Mouse (Mus musculus) left cerebral cortex, adult 18-20 months (tissue): ENCODE measurements at regions not wholly inside any gene's neighbourhood (a gene's known extent, or its start where the extent isn't known, plus 50 kb on each side); places are given as distances from the start of the nearest gene placed in this dataset.

Experiments
- DNase-seq, 2 experiments: peaks; one replicate each; pipeline ENCODE4 v3.0.0; 2021 to 2022; ENCODE audit warnings: low spot score in 2 of 2, mixed read lengths in 1 of 2

DNA sequence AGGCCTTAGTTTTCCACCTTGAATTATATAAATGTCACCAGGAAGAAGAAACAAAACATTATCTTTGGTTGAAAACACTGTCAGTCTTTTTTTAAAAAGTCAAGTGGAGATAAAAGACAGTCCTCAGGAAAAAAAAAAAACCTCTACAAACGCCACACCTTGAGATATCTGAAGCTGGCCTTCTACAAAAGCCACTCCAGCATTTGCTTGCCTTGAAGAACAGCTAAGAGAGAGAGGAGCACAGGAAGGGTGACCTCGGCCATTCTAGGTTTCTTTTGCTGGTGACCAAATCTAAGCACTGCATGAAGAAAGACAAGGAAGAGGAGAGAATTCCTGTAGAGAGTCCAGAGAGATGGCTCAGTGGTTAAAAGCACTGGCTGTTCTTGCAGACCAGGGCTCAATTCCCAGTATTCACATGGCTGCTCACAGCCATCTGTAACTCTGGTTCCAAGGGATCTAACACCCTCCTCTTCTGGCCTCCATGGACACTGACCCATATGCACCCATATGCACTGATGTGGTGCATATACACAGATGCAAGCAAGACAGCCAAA lies 90.5 kb downstream of the Tomm20 start:
- no peak for DNase-seq

DNA sequence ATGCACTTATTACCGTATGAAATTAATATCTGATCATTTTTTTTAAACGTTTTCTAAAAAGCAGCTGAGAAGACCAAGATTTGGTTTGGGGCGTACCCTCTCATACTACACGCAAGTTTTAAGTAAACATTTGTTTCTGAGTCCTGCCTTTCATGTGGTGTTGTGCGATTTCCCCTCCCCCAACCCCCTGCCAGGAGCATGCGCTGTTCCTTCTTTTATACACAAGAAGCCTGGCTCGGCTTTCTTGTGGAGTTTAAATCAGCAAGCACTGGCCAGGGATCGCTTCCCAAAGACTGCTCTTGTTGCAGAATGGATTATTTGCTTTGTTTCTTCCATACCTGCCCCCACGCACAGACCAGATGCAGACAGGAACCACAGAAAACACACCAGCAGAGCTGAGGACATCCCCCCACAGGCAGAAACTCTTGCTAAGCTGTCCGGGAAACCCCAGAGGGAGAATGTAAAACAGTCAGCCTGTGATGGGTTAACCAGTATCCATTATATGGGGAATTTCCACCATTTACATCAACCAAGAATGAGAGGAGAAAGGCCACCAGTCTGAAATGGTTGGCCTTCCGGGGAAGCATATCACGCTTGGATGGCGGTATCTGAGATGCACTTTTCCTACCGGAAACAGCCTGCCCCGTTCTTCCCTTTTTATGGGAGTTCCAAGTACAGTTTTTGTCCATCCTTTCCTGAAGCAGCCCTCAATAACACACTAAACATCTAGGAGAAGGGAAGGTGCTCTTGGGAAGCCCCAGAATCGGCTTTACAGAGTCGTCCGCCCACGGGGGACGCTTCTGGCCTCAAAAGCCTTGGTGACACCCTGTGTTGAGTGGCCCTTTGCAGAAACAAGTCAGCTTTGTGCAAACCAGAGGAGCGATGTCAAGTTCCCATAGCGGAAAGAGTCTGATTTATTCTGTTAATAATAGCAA lies 91.3 kb downstream of the Tomm20 start:
- DNase-seq: no peak

DNA sequence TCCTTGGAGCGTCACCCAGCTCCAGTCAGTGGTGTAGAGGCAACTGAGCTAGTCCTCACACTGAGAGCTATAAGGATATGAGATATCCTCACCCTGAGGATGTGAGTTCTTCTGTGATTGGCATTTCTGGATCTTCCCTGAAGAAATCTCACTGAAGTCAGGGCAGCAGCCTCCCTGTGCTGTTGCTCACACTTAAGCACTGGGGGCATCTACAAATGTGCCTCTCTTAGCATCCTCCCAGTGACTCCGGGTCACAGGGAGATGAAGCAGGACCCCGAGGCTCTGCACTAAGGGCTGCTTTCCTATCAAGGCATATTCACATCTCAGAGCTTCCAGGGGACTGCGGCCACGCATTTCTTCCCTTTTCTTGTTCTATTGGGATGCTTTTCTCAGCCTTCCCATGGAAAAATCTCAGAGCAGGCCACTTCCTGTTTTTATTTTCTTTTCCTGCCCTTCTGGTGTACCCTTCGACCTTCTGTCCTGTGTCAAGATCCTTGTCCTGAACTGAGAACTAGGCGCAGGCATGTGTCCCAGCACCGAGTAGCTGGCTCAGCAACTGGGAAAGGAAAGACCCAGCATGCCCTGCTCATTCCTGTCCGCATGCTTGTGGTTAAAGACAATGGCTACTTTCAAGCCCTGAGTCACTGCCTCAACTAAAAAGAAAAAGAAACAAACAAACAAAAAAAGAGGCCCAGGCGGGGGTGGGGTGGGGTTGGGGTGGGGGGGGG lies 92.8 kb downstream of the Tomm20 start:
- no peak for DNase-seq

DNA sequence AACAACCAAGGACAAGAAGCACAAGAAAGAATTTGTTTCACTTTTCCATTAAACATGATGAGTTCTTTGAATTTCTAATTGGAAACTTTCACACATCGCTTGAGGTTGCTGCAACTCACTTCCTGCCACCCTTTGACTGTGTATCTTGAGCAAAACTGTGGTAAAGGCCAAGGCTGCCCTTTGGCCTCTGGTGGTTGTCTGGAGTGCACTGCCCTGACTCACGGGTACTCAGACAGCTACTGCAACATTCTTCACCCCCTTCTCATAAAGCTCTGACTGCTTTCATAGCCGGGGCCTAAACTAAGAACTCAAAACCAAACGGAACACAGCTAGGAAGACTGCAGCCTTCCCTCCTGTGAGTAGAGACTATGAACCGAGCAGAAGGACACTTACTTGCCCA lies 93.5 kb downstream of the Tomm20 start:
- DNase-seq: no peak

DNA sequence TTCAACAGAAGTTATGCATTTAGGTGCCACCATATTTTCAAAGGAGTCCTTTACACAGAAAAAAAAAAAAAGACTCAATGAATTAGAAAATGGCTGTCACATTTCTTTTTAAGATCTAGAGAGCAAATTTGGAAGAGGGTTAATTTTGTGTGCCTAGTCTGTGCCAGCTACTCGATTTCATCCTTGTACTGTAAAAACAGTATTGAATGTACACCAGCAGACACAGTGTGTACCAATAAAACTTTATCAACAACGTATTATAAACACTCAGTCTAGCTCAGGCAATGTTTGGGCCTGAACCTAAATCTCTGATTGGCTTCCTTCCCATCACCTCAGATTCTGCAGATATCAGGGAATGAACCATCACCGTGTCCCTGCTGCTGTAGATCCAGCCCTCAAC lies 93.9 kb downstream of the Tomm20 start:
- DNase-seq: no peak

DNA sequence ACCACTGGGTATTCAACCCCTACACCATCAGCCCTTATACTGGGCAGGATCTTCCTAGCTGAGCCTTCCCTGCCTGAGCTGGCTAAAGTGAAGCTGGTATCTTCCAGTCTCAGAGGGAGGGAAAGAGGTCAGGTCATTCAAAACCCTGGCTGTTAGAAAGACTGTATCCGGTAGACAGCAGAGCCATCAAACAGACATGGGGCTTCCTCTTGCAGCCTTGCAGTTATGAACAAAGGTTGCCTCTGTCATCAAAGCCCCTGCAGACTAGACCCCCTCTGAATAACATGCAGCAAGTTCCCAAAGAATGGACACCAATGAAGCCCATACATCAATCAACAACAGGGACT lies 95.5 kb downstream of the Tomm20 start:
- no peak for DNase-seq

DNA sequence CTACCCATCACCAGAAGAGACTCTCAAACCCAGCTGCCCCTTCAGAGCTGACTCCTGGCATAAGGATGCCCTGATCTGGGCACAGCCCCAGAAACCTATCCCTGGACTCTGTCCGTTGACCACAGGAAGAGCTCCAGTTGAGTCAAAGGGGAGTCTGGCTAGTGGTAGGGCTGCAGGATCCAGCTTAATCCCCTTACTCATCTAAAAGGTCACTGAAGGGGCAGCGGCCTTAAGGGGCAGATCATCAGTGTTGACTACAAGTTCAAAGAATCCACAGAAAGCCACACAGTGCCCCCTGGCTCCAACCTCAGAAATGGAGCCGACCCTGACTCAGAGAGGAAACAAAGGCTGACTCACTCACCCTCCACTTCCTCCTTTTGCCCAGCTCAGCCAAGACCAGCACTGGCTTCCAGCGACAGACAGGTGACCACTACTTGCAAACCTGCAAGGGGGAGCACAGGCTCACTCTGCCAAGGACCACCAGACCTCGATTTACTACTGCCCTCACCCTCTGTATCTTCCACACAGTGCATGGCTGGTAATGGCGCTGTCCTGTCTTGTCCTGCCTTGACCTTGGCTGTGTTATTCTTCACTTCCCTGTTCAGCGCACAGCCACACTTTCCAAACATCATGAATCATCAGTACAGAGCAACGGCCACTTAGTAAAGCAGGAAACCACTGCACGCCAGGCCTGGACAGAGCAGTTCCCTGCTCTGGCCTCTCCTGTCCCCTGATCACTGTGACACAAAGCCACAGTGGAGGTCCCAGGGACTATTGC lies 96.0 kb downstream of the Tomm20 start:
- DNase-seq: no peak

DNA sequence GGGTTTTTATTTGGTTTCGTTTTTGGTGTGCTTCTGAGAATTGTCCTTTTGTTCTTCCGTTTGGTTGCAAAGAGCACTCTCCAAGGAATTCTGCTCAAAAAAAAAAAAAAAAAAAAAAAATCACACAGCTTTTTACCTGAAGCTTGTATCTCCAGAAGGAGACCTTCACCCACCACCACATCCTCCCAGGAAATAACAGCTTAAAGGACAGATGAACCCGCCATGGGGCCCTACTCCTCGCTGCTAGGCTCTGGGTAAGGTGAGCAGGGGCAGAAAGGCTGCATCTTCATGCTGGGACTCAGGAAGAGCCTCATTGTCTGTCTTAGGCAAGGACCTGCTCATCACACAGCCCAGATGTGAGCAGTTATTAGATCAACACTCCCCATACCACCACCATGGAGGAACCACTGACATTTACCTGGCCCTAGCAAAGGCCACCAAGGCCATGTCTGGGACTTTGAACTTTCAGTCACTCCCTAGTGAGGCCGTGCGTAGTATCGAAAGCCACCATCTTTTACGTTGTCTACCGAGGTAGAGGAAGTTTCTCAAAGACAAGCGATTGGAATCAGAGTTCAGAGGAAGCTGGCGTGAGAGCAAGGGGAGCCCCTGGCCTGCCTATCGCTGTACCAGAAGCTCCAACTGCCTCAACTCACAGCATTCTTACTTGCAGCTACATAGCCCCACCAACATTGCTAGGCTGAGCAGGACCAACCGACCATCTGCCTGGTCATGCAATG lies 97.1 kb downstream of the Tomm20 start:
- no peak for DNase-seq

DNA sequence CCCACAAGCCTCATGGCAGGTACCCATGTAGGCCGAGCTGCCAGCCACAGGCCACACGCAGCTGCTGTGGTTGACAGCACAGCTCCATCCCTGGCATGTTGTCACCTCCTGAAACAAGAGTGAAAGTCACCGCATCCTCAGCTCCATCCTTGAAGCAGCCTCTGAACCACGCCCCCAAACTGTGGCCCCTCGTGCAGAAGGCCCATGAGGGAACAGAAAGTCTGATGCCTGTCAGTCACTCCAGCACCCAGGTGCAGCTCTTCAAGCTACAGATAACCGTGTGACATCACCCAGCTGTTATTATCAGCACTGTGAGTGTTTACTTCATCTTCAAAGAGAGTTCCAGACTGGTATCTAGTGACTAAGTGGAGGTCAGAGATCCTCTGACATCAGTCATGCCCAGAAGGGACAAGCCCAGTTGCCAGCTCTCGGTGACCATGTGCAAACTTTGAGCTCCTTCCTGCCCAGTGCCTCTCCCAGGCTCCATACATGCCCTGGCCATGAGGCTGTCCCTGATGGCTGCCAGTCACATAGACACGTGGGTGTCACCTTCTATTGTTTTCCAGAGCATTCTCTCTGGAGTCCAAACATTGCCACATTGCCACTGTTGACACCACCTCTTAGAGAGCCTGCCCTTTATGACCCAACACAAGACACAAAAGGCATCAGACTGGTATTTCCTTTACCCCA lies 97.8 kb downstream of the Tomm20 start:
- DNase-seq: no peak

DNA sequence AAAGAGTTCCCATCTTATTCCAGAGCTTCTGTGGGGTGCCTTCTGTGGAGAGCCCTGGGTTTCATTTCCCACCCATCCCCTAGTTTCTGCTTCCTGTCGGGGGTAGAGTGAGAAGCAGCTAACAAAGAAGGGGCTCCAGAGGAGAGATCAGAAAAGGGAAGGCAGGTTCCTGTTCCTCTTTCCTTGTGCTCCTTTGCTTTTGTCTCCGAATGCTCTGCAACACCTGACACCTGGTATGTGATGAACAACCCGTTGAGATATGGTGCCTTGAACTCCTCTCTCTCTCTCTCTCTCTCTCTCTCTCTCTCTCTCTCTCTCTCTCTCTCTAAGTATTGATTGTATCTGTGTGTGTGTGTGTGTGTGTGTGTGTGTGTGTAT lies 99.5 kb downstream of the Tomm20 start:
- DNase-seq: no peak

DNA sequence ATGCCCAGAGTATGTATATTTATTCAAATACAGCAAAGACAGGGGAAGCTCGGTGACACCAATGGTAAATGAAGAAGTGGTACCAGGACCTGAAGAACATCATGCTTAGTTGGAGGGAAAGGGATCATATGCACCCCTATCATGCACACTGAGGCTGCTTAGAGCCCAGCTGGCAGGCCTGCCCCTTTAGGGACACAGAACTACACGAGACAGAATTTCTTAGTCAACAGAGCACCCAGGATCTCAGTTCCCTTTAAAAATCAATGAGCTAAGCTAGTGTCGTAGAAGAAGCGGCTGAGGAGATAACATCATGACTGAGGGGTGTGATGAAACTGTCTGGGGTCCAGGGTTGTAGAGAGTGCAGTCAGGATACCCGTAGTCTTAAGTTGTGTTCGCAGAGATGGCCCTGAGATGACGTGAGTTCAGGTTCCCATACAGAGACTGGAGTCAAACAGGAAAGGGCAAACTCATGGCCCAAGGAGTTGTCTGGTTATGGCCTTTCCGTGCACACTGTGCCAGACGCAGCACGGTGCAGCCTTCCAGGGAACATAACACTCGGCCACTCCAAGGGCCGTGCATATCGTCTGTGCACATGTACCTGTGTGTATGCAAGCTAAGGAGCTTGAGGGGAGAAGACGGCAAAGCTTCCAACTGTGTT lies 100.0 kb downstream of the Tomm20 start:
- DNase-seq: no peak

DNA sequence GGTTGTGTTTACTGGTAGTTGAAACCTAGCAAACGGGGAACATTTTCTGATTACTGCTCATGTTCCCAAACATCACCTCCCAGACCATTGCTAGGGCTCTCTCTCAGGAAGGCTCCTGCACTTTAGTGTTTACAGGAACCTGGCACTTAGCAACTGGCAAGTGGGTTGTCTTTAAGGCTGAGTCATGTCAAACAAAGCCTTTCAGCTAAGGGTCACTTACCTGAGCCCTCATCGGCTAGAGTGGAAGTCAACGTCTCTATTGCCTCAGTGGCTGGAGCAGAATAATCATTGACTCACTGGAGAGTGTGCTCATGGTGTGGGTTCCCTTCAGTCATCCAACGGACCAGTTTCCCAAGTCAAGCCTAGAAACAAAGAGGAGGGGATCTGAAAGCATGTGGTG lies 101.0 kb downstream of the Tomm20 start:
- DNase-seq: no peak

DNA sequence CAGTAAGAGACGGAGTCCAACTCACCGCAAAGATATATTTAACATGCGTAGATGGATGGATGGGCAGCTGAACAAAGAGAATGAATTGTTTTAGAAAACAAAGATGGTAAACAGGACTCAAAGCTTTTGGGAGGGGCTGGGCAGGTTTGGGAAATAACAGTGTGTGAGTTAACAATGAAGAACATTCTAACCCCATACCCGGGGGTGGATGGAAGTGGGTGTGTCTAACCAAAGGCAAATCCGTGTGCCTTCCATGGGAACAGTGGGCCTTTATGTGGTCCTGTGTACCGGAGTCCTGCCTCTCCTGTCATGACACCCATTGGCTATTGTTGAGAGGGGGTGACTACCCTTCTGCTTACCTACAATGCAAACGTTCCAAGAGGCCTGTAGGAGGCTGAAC lies 104.5 kb downstream of the Tomm20 start:
- DNase-seq: no peak

DNA sequence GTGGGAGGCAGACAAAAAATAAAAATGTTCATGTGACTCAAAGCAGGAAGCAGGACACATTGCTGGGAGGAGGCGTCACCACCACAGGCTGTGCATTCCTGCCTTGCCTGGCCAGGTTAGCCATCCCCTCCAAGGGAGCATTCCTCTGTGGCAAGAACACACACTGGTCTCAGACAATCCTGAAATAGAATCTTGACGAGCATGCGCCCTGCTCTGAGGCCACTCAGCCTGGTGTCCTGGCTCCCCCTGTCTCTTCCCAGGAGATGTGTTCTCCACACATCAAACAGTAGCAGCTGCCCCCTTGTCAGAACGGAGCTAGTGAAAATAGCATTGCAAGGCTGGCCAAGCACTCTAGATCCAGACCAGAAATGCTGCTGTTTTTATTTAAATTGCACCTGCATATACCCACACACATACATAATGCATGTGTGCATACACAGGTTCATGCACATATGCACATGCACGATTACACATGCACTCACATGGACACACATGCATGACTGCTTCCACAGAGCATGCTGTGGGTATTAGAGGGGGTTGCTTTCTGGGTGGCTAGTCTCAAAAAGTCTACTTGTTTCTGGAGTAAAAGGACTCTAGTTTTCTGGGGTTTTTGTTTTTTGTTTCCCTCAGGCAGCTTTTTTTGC lies 105.8 kb downstream of the Tomm20 start:
- DNase-seq: peak; percentile 64 to 75

DNA sequence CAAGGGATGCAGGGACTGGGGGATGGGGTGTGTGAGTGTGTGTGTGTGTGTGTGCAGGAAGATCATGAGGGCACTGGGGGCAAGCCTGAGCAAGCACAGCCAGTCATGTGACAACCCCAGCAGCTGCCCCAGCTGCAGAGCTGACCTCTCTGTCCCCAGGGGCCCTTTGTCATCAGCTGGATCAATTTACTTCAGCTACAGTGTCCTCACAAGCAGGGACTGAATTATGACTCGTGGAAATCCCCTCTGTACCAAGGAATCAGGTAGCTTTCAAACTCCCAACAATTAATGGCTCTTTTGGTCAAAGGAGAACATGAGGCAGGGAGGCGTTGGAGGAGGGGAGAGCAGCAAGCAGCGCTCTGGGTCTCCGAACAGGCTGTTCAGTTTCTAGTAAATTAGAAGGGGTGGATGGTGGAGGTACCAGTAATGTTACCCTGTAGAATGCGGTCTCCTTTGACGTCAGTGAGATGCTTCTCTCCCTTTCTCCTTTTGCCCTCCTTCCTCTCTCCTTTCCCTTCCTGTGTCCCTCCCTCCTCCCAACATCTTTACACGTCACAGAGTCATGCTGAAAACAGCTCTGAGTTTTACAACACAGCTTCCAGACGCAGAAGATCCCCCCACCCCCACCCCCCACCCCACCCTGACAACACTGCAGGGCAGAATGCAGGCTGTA lies 106.5 kb downstream of the Tomm20 start:
- peak in 1 of 2 experiments; percentile 17 for DNase-seq

DNA sequence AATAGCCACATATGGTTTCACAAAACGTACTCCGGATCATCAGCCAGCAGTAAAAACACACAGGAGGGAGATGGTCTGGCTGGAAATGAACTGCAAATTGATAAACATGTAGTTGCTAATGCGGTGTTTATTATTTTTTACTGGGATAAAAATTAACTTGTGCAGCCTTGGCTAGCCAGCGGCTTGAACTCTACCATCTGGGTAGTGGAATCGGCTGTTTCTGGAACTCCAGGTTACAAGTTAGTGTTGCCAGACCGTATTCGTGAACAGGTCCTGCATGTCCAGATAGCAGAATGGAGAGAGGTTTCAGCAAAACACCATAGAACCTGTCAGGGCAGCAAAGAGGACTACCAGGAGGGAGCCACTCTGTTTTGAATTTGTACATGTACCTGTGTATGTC lies 107.4 kb downstream of the Tomm20 start:
- DNase-seq: no peak

DNA sequence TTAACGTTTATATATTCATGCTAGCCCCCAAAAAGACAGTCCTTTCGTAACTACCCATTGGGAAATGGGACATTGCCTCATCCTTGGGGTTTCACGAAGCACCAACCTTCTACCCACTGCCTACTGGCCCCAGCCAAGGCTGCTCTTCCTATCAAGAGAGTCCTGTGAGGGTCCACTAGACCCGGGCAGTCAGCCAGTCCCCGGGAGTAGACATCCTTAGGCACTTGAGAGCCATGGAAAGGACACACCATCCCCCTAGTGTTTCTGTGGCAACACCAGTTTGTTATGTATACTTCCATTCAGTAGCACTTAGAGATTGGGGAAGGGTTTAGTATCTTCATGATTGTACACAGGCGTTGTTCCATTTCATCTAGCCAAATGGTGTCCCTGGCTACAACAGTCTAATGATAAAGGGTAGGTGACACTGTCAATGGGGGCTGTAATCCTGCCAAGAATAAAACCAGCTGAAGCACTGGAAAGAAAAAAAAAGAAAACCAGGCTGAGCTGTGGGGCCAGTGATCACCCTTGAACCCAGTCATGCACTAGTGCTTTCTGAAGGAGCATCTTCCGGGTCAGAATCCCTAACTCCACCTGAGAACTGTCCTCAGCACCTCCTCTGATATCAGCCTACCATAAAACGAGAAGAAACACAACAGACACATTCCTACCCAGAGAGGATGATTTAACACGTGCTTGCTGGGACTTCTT lies 108.2 kb downstream of the Tomm20 start:
- DNase-seq: no peak

DNA sequence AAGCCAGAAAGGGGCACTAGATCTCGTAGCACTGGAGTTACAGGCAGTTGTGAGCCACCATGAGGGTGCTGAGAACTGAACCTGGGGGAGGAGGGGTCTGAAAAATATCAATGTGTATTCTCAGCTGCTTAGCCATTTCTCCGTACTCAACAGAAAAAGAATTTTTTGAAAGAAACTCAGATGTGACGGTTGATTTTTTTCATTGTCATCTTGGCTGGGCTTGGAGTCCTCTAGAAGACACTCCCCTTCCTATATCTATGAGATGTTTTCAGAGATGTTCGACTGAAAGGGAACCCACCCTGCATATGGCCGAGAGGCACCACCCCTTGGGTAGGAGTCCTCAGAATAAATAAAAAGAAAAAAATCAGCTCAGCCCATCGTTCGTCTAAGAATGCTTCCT lies 110.1 kb downstream of the Tomm20 start:
- DNase-seq: no peak
